Mouse (Mus musculus) forebrain, embryonic 16.5 days (tissue): Measurements from ENCODE around the gene Rundc3a. TPM values are rescaled to one million over a fixed set of nuclear protein-coding genes. Genes with fewer than 3 reads are reported as not detected.
"Not testable (repeated sequence)": the region's sequence is repeated elsewhere in the genome, so short reads cannot be mapped to it uniquely, and the experiment has no call there.

ENCODE experiments used
- ATAC-seq: fragments of 200-750 bp; cut with Nextera tagmentation; 2 replicates; pipeline ENCODE4 v1.8.0; 2017; ENCODE audit warnings: mild to moderate bottlenecking, moderate library complexity
- H3K27ac ChIP-seq: fragments of 300-500 bp; sonication (generic); 2 replicates; pipeline ENCODE4 v1.5.1; 2014; ENCODE audit warnings: low read length, control low read depth
- H3K27me3 ChIP-seq: fragments of 300-500 bp; sonication (generic); replicated peaks from 2 replicates; pipeline ENCODE4 v1.6.1; 2014; ENCODE audit warnings: low read length; ENCODE audit not compliant: control insufficient read depth, insufficient read depth
- H3K36me3 ChIP-seq: fragments of 300-500 bp; sonication (generic); 2 replicates; pipeline ENCODE4 v1.6.1; 2014; ENCODE audit not compliant: control insufficient read depth, insufficient read depth
- H3K4me1 ChIP-seq: fragments of 300-500 bp; sonication (generic); replicated peaks from 2 replicates; pipeline ENCODE4 v1.6.1; 2014; ENCODE audit warnings: low read length; ENCODE audit not compliant: control insufficient read depth, insufficient read depth
- H3K4me2 ChIP-seq: fragments of 300-500 bp; sonication (generic); 2 replicates; pipeline ENCODE4 v1.6.1; 2014; ENCODE audit warnings: mild to moderate bottlenecking, low read length, control low read depth
- H3K4me3 ChIP-seq: fragments of 300-500 bp; sonication (generic); replicated peaks from 2 replicates; pipeline ENCODE4 v1.5.1; 2014; ENCODE audit warnings: mild to moderate bottlenecking, low read length, control low read depth
- H3K9ac ChIP-seq: fragments of 300-500 bp; sonication (generic); replicated peaks from 2 replicates; pipeline ENCODE4 v1.6.1; 2014; ENCODE audit warnings: low read depth, low read length, control low read depth
- H3K9me3 ChIP-seq: fragments of 300-500 bp; sonication (generic); 2 replicates; pipeline ENCODE4 v1.6.1; 2016; ENCODE audit warnings: low read length; ENCODE audit not compliant: control insufficient read depth
- WGBS: fragments of 180-500 bp; shearing (Covaris S2); extraction: QIAGEN DNeasy Blood & Tissue Kit; methylation state at CpG from one replicate; pipeline ENCODE4 v1.1.7; 2014; 5-methylcytosine and 5-hydroxymethylcytosine counted together
- polyA plus RNA-seq: library from polyadenylated mRNA; unstranded; fragments of >200 nt; fragmentation: Nextera tagmentation; extraction: Ambion mirVana; gene quantifications from 2 replicates; pipeline ENCODE4 v1.2.1, GENCODE M21; 2015

Gene Rundc3a
- polyA plus RNA-seq, 1 experiment from 2014 or later, result 156 TPM

- no peaks in the 10 kb centered on the region for H3K9me3 ChIP-seq
- H3K36me3 ChIP-seq, result no peaks in the 10 kb centered on the region
- no peaks in the 10 kb centered on the region for H3K27me3 ChIP-seq
- H3K27ac ChIP-seq, result no peak overlapping the region
- no peak overlapping the region for H3K4me3 ChIP-seq
- H3K4me2 ChIP-seq, result no peak overlapping the region
- 55% methylated on average over 4 of the region's 4 CpGs for WGBS
- H3K9ac ChIP-seq, result no peak overlapping the region
- no peaks in the 10 kb centered on the region for H3K4me1 ChIP-seq
- no peak for ATAC-seq
Measured at GRCm38 (mm10) chr11:102365699-102366098, 27.5 kb upstream of the Rundc3a start.

GRCm38 (mm10) chr11:102366103-102366502, 27.1 kb upstream of the Rundc3a start, which contains the start of gene Slc4a1:
Gene Slc4a1 (minus strand): TSS chr11:102366203.
- not testable (repeated sequence) for H3K27ac ChIP-seq, H3K27me3 ChIP-seq, H3K4me2 ChIP-seq, H3K4me1 ChIP-seq, H3K4me3 ChIP-seq, H3K9me3 ChIP-seq, ATAC-seq, H3K36me3 ChIP-seq, H3K9ac ChIP-seq
- 82% methylated on average over 8 of the region's 8 CpGs for WGBS

- 85% methylated on average over 9 of the region's 9 CpGs for WGBS
- H3K4me1 ChIP-seq, result no peaks in the 10 kb centered on the region
- no peaks in the 10 kb centered on the region for H3K27me3 ChIP-seq
- no peak overlapping the region for H3K4me2 ChIP-seq
- no peak overlapping the region for H3K27ac ChIP-seq
- no peak overlapping the region for H3K9ac ChIP-seq
- H3K4me3 ChIP-seq, result no peak overlapping the region
- H3K36me3 ChIP-seq, result no peaks in the 10 kb centered on the region
- ATAC-seq, result no peak
- no peaks in the 10 kb centered on the region for H3K9me3 ChIP-seq
Measured at GRCm38 (mm10) chr11:102367504-102368280, 25.5 kb upstream of the Rundc3a start.

GRCm38 (mm10) chr11:102368347-102368746, 24.9 kb upstream of the Rundc3a start:
- Histone ChIP-seq H3K27ac (no peak overlapping the region), H3K9ac (no peak overlapping the region), H3K4me3 (no peak overlapping the region), H3K9me3 (no peaks in the 10 kb centered on the region), H3K4me2 (no peak overlapping the region), H3K4me1 (no peaks in the 10 kb centered on the region), H3K27me3 (no peaks in the 10 kb centered on the region), H3K36me3 (no peaks in the 10 kb centered on the region)
- ATAC-seq, result no peak
- WGBS, result 78% methylated on average over 5 of the region's 5 CpGs

GRCm38 (mm10) chr11:102369263-102369662, 23.9 kb upstream of the Rundc3a start:
- Histone ChIP-seq H3K27me3 (no peaks in the 10 kb centered on the region), H3K4me1 (no peaks in the 10 kb centered on the region), H3K9ac (no peak overlapping the region), H3K36me3 (no peaks in the 10 kb centered on the region), H3K4me2 (no peak overlapping the region), H3K4me3 (no peak overlapping the region), H3K9me3 (no peaks in the 10 kb centered on the region), H3K27ac (no peak overlapping the region)
- no peak for ATAC-seq
- 85% methylated on average over 4 of the region's 4 CpGs for WGBS

GRCm38 (mm10) chr11:102370285-102370684, 22.9 kb upstream of the Rundc3a start:
- Histone ChIP-seq H3K27me3 (no peaks in the 10 kb centered on the region), H3K4me3 (no peak overlapping the region), H3K27ac (no peak overlapping the region), H3K9ac (no peak overlapping the region), H3K4me1 (peaks cover 1% of the 10 kb centered on the region; the same call in 1 of the 2 replicates), H3K4me2 (no peak overlapping the region), H3K9me3 (no peaks in the 10 kb centered on the region), H3K36me3 (no peaks in the 10 kb centered on the region)
- no peak for ATAC-seq
- 55% methylated on average over 7 of the region's 7 CpGs for WGBS

- Histone ChIP-seq H3K4me2 (no peak overlapping the region), H3K9ac (no peak overlapping the region), H3K36me3 (no peaks in the 10 kb centered on the region), H3K9me3 (no peaks in the 10 kb centered on the region), H3K27me3 (no peaks in the 10 kb centered on the region), H3K27ac (no peak overlapping the region), H3K4me3 (no peak overlapping the region), H3K4me1 (peaks cover 11% of the 10 kb centered on the region)
- WGBS, result 86% methylated on average over 12 of the region's 12 CpGs
- ATAC-seq, result no peak
Measured at GRCm38 (mm10) chr11:102371926-102372685, 21.1 kb upstream of the Rundc3a start.

GRCm38 (mm10) chr11:102372936-102373335, 20.3 kb upstream of the Rundc3a start:
- no peak overlapping the region for H3K9ac ChIP-seq
- H3K4me2 ChIP-seq, result no peak overlapping the region
- H3K4me3 ChIP-seq, result no peak overlapping the region
- H3K36me3 ChIP-seq, result no peaks in the 10 kb centered on the region
- peaks cover 11% of the 10 kb centered on the region for H3K4me1 ChIP-seq
- no peak overlapping the region for H3K27ac ChIP-seq
- no peaks in the 10 kb centered on the region for H3K27me3 ChIP-seq
- ATAC-seq, result no peak
- no peaks in the 10 kb centered on the region for H3K9me3 ChIP-seq
- 46% methylated on average over 14 of the region's 14 CpGs for WGBS

- no peaks in the 10 kb centered on the region for H3K27me3 ChIP-seq
- 32% methylated on average over 2 of the region's 2 CpGs for WGBS
- no peak overlapping the region for H3K27ac ChIP-seq
- no peaks in the 10 kb centered on the region for H3K9me3 ChIP-seq
- no peak for ATAC-seq
- H3K4me1 ChIP-seq, result peaks cover 11% of the 10 kb centered on the region
- H3K4me3 ChIP-seq, result no peak overlapping the region
- no peaks in the 10 kb centered on the region for H3K36me3 ChIP-seq
- H3K9ac ChIP-seq, result no peak overlapping the region
- no peak overlapping the region for H3K4me2 ChIP-seq
Measured at GRCm38 (mm10) chr11:102373646-102374045, 19.6 kb upstream of the Rundc3a start.
